Mouse (Mus musculus) limb, embryonic 11.5 days (tissue): Measurements from ENCODE around the gene Fxn. TPM values are rescaled to one million over a fixed set of nuclear protein-coding genes. Genes with fewer than 3 reads are reported as not detected.

Experiments used
- ATAC-seq: fragments of 200-750 bp; cut with Nextera tagmentation; 2 replicates; pipeline ENCODE4 v1.8.0; 2017; ENCODE audit warnings: low read depth; ENCODE audit not compliant: insufficient number of reproducible peaks, low FRiP score, low TSS enrichment
- DNase-seq: peaks from one replicate; pipeline ENCODE4 v3.0.0-alpha.2; 2015; ENCODE audit warnings: low spot score
- H3K27ac ChIP-seq: fragments of 300-500 bp; sonication (generic); replicated peaks from 2 replicates; pipeline ENCODE4 v1.5.1; 2014; ENCODE audit warnings: low read depth, mild to moderate bottlenecking, low read length
- H3K27me3 ChIP-seq: fragments of 300-500 bp; sonication (generic); 2 replicates; pipeline ENCODE4 v1.6.1; 2014; ENCODE audit warnings: mild to moderate bottlenecking, low read length, mixed read lengths; ENCODE audit not compliant: control insufficient read depth, insufficient read depth
- H3K36me3 ChIP-seq: fragments of 300-500 bp; sonication (generic); 2 replicates; pipeline ENCODE4 v1.6.1; 2014; ENCODE audit warnings: mild to moderate bottlenecking, low read length, moderate library complexity, mixed read lengths; ENCODE audit not compliant: control insufficient read depth, insufficient read depth
- H3K4me1 ChIP-seq: fragments of 300-500 bp; sonication (generic); 2 replicates; pipeline ENCODE4 v1.6.1; 2014; ENCODE audit warnings: low read length, mixed read lengths; ENCODE audit not compliant: control insufficient read depth, insufficient read depth
- H3K4me2 ChIP-seq: fragments of 300-500 bp; sonication (generic); 2 replicates; pipeline ENCODE4 v1.6.1; 2014; ENCODE audit warnings: low read depth, mild to moderate bottlenecking, moderate library complexity; ENCODE audit not compliant: severe bottlenecking
- H3K4me3 ChIP-seq: fragments of 300-500 bp; sonication (generic); 2 replicates; pipeline ENCODE4 v1.5.1; 2014; ENCODE audit warnings: low read depth, low read length
- H3K9ac ChIP-seq: fragments of 300-500 bp; sonication (generic); 2 replicates; pipeline ENCODE4 v1.6.1; 2014; ENCODE audit warnings: mild to moderate bottlenecking, low read length
- H3K9me3 ChIP-seq: fragments of 300-500 bp; sonication (generic); 2 replicates; pipeline ENCODE4 v1.6.1; 2016; ENCODE audit warnings: low read length; ENCODE audit not compliant: control insufficient read depth
- WGBS: fragments of 180-500 bp; shearing (Covaris S2); extraction: QIAGEN DNeasy Blood & Tissue Kit; methylation state at CpG from one replicate; pipeline ENCODE4 v1.1.7; 2014; 5-methylcytosine and 5-hydroxymethylcytosine counted together
- polyA plus RNA-seq: library from polyadenylated mRNA; unstranded; fragments of >200 nt; fragmentation: Nextera tagmentation; extraction: Ambion mirVana; gene quantifications from 2 replicates; pipeline ENCODE4 v1.2.1, GENCODE M21; 2014

The Fxn gene
- polyA plus RNA-seq, 1 experiment from 2014 or later, result 62.7 TPM

DNA sequence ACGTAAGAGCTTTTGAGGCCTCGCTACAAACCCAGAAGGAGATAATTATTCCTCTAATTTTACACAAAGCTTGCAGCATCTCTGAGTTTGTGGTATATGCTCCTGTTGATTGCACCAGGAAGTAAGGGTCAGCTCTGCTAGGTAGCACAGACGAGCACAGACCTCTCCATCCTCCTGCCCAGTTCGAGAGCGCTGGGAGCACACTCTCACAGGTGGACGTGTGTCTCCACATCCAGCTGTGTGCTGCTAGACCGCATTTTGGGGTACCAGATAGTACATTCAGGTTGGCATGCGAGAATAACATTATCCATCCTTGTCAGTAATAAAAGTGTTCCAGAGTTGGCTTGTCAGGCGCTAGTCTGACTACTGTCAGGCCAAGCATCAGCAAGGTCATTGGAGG, 61.4 kb downstream of the Fxn start:
- Histone ChIP-seq H3K9ac (no peak overlapping the region), H3K4me1 (no peaks in the 10 kb centered on the region), H3K9me3 (no peaks in the 10 kb centered on the region), H3K4me3 (no peak overlapping the region), H3K27ac (no peak overlapping the region), H3K27me3 (peaks cover 3% of the 10 kb centered on the region; the same call in 1 of the 2 replicates), H3K36me3 (no peaks in the 10 kb centered on the region), H3K4me2 (no peak overlapping the region)
- ATAC-seq (no peak), DNase-seq (no peak)
- WGBS, result 51% methylated on average over 9 of the region's 9 CpGs

DNA sequence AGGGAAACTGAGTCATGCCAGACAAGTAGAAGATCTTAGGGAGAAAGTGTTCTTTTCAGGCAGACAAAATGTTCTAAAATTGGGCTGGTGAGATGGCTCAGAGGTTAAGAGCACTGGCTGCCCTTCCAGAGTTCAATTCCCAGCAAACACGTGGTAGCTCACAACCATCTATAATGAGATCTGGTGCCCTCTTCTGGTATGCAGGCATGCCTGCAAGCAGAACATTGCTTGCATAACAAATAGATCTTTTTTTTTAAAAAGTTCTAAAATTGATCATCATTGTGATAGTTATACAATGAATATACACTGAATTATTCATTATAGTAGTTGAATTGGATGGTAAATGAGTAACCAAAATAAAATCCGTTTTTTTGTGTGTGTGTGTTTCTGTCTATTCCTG, 62.1 kb downstream of the Fxn start:
- H3K27me3 ChIP-seq, result no peaks in the 10 kb centered on the region
- no peaks in the 10 kb centered on the region for H3K9me3 ChIP-seq
- H3K4me1 ChIP-seq, result no peaks in the 10 kb centered on the region
- H3K4me3 ChIP-seq, result no peak overlapping the region
- DNase-seq (no peak), ATAC-seq (no peak)
- H3K27ac ChIP-seq, result no peak overlapping the region
- H3K9ac ChIP-seq, result no peak overlapping the region
- H3K36me3 ChIP-seq, result no peaks in the 10 kb centered on the region
- H3K4me2 ChIP-seq, result no peak overlapping the region
- 40% methylated on average over 2 of the region's 2 CpGs for WGBS

DNA sequence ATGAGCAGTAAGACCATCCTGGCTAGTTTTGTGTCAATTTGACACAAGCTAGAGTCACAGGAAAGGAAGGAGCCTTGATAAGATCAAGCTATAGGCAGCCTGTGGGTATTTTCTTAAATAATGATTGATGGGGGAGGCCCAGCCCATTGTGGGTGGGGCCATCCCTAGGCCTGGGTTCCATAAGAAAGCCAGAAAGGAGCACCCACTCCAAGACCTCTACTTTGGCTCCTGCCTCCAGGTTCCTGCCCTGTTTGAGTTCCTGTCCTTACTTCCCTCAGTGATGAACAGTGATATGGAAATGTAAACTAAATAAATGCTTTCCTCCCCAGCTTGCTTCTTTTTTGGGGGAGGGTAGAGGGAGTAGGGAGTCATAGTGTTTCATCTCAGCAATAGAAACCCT, 62.6 kb downstream of the Fxn start:
- no peaks in the 10 kb centered on the region for H3K4me1 ChIP-seq
- no peak overlapping the region for H3K4me3 ChIP-seq
- H3K9me3 ChIP-seq, result no peaks in the 10 kb centered on the region
- H3K27ac ChIP-seq, result no peak overlapping the region
- H3K27me3 ChIP-seq, result no peaks in the 10 kb centered on the region
- H3K4me2 ChIP-seq, result no peak overlapping the region
- ATAC-seq, result no peak
- H3K36me3 ChIP-seq, result no peaks in the 10 kb centered on the region
- no peak for DNase-seq
- H3K9ac ChIP-seq, result no peak overlapping the region

DNA sequence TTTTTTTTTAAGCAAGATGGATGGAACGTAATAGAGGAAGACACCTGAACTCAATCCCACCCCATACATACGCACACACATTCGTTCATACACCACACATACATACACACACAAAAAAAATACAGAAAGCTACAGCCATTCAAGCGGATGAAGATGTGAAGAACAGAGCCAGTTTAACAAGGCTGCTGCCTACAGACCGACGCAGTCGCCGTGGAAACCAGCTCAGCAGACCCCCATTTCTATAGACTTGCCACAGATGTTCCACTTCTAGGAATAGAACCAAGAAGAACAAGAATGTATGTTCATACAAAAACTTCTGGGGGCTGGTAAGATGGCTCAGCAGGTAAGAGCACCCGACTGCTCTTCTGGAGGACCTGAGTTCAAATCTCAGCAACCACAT, 63.6 kb downstream of the Fxn start:
- no peak overlapping the region for H3K4me2 ChIP-seq
- H3K36me3 ChIP-seq, result no peaks in the 10 kb centered on the region
- no peaks in the 10 kb centered on the region for H3K4me1 ChIP-seq
- 90% methylated on average over 9 of the region's 9 CpGs for WGBS
- ATAC-seq, result no peak
- no peak overlapping the region for H3K9ac ChIP-seq
- no peak for DNase-seq
- no peak overlapping the region for H3K4me3 ChIP-seq
- no peak overlapping the region for H3K27ac ChIP-seq
- no peaks in the 10 kb centered on the region for H3K9me3 ChIP-seq
- no peaks in the 10 kb centered on the region for H3K27me3 ChIP-seq

DNA sequence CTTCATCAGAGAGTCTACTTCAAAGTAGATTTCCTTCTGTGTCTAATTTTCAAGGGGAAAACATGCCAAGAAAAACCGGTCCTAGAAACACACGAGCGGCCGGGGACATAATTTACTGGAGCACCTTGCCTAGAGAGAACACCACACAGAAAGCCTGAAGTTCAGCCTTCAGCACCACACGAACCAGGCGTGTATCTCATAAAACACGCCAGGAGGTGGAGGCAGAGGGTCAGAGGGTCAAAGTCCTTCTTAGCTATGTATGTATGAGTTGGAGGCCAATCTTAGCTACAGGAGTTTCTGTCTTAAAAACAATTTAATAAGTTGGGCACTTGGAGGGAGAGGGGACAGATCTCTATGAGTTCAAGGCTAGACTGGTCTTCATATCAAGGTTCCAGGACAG, 65.5 kb downstream of the Fxn start:
- H3K4me1 ChIP-seq, result no peaks in the 10 kb centered on the region
- no peak for DNase-seq
- no peak overlapping the region for H3K4me3 ChIP-seq
- H3K27me3 ChIP-seq, result no peaks in the 10 kb centered on the region
- H3K27ac ChIP-seq, result no peak overlapping the region
- no peak for ATAC-seq
- no peaks in the 10 kb centered on the region for H3K36me3 ChIP-seq
- H3K9ac ChIP-seq, result no peak overlapping the region
- no peaks in the 10 kb centered on the region for H3K9me3 ChIP-seq
- H3K4me2 ChIP-seq, result no peak overlapping the region
- WGBS, result 72% methylated on average over 7 of the region's 7 CpGs

DNA sequence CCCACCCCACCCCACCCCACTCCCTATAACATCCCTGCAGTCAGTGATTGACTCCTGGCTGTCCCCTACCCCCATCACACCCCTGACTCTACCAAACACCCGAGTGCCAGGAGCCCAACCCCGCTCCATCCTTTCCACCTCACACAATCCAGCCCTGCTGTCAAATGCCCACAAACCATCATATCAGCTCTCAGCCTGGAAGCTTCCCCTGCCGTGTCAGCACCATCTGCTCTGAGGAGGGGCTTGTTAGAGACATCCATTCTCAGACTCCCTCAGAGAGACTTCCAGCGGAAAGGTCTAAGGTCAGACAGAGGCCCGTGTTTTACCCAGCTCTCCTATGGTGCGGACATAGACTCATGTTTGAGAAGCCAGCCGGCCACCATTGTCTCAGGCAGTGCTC, 67.1 kb downstream of the Fxn start:
- no peak for DNase-seq
- ATAC-seq, result no peak
- WGBS, result 44% methylated on average over 7 of the region's 7 CpGs
- no peaks in the 10 kb centered on the region for H3K9me3 ChIP-seq
- H3K36me3 ChIP-seq, result no peaks in the 10 kb centered on the region
- no peak overlapping the region for H3K27ac ChIP-seq
- no peak overlapping the region for H3K9ac ChIP-seq
- no peak overlapping the region for H3K4me3 ChIP-seq
- H3K4me1 ChIP-seq, result no peaks in the 10 kb centered on the region
- H3K27me3 ChIP-seq, result no peaks in the 10 kb centered on the region
- no peak overlapping the region for H3K4me2 ChIP-seq

DNA sequence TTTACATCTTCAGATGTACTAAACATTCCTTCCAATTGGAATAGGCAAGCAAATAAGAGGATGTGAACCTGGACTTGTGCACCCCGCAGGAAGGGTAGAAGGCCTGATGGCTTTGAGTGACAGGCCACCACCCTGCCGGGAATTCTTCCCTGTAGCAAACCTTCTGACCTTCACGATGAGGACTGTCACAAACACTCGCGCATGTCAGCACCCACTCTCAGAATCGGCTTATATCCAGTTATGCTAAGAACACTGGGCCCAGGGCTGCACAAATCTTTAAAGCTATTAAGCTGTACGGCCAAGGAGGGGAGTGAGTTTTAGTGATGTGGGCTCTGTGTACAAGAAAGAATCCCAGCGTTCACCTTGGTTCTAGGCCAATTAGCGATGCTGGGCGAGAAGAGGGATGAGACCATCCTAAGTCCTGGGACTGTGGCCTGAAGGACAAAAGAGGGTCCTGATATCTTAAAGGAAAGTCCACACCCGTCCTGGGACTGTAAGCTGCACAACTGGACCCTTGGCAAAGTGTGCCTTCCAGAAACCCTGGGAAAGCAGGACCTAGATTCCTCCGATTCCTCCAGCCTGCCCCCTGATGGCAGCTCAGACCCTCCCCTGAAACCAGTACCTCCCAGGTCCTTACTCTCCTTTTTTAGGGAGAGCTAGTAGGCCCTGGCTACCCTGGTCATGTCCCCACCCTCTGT, 67.7 kb downstream of the Fxn start:
- Histone ChIP-seq H3K36me3 (no peaks in the 10 kb centered on the region), H3K4me2 (no peak overlapping the region), H3K4me1 (no peaks in the 10 kb centered on the region), H3K9me3 (no peaks in the 10 kb centered on the region), H3K27me3 (no peaks in the 10 kb centered on the region), H3K4me3 (no peak overlapping the region), H3K9ac (no peak overlapping the region), H3K27ac (no peak overlapping the region)
- WGBS, result 85% methylated on average over 12 of the region's 12 CpGs
- no peak for DNase-seq
- no peak for ATAC-seq

Other genes starting within 250 kb of the Fxn start
- 0.27 and 0.50 TPM in 2 replicates for gene Fam189a2, start 249.6 kb downstream of the Fxn start, polyA plus RNA-seq
- 26.9 and 30.2 TPM in 2 replicates for gene Tjp2, start 55.6 kb downstream of the Fxn start, polyA plus RNA-seq
- 43.3 and 44.4 TPM in 2 replicates for gene Fam122a, start 196.8 kb upstream of the Fxn start, polyA plus RNA-seq